8 mouse cellular contexts compared by ENCODE assay signal in the genomic region with DNA sequence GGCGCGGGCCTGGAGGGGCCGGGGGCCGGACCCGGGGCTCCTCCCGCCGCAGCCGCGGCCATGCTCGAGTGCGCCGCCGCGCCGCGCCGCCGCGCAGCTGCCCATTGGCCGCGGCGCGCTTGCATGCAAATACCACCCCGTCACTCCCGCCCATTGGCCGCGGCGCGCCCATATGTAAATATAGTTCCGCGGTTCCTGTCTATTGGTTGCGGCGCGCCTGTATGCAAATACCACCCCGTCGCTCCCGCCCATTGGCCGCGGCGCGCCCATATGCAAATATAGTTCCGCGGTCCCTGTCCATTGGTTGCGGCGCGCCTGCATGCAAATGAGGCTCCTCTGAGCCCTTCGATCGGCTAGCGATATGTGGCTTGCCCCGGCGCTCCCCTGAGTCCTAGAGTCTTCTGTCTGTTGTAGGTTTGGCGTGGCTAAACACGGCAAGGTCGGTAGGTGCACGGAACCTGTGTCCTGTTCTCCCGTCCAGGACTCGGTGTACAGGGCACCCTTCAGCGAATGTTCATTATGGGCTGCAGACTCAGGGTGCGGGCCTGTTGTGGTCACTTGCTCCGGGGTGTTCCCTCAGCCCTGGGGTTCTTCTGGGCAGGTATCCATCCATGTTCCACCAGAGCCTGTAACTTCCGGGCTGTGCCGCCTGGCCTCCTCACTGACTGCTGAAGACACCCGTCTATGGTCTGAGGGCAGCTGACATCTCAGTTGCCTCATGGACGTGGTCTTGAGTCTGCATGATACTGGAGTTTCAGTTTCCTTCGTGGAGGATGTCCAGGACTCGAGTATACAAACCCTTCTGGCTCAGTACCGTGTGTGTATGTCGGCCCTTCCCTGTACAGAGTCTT. TPM values are rescaled to one million over a fixed set of nuclear protein-coding genes. Genes with fewer than 3 reads are reported as not detected.
DNase-seq lines count a peak whose midpoint lies in the region; ATAC-seq and TF ChIP-seq lines count a peak whose summit lies in the region.

Cables2 (minus strand) TSS at position 103 of the 851 bp plus-strand sequence.

- peak within 1 kb of the TSS; percentile 88 for H3K9ac ChIP-seq in MEL (ENCODE audit: control insufficient read depth, low read depth, low read length, poor library complexity, severe bottlenecking)
- H3K9ac ChIP-seq in forebrain, postnatal 0 days = peak within 1 kb of the TSS; percentile 91
- peak within 1 kb of the TSS; percentile 97 for H3K9ac ChIP-seq in lung, embryonic 15.5 days

- H3K4me2 ChIP-seq in forebrain, postnatal 0 days (ENCODE audit: low read depth) = peak within 1 kb of the TSS; percentile 94
- H3K4me2 ChIP-seq in lung, embryonic 15.5 days = peak within 1 kb of the TSS; percentile 93

- H3K9me3 ChIP-seq in MEL (replicated peaks; ENCODE audit: insufficient read depth, low read length) = no peaks in the 10 kb centered on the region
- no peaks in the 10 kb centered on the region for H3K9me3 ChIP-seq in forebrain, postnatal 0 days (ENCODE audit: low read length)
- no peaks in the 10 kb centered on the region for H3K9me3 ChIP-seq in lung, embryonic 15.5 days

- TF ChIP-seq EP300 in MEL (IDR thresholded peaks at IDR 0.05; ENCODE audit: low read depth in 1 of 2, low read length in 2 of 2) = peak in 1 of 2 experiments; percentile 97; a peak in 2 of 4 replicates

- H3K4me1 ChIP-seq in MEL (ENCODE audit: control insufficient read depth in 1 of 2, insufficient read depth in 2 of 2, low read length in 2 of 2) = peaks cover 6 to 21% of the 10 kb centered on the region in 2 experiments
- peaks cover 14% of the 10 kb centered on the region for H3K4me1 ChIP-seq in cerebellum, adult 2 months (ENCODE audit: control insufficient read depth, insufficient read depth, low read length)
- H3K4me1 ChIP-seq in forebrain, postnatal 0 days (ENCODE audit: insufficient read depth) = peaks cover 11% of the 10 kb centered on the region
- peaks cover 58% of the 10 kb centered on the region for H3K4me1 ChIP-seq in lung, embryonic 15.5 days

- peak in 1 of 2 experiments; percentile 40; a peak in 1 of 4 replicates for TF ChIP-seq POLR2A in MEL (IDR thresholded peaks at IDR 0.05; ENCODE audit: control insufficient read depth in 1 of 2, insufficient read depth in 1 of 2, low read depth in 1 of 2, low read length in 2 of 2, poor library complexity in 1 of 2)
- TF ChIP-seq POLR2A in cerebellum, adult 2 months (IDR thresholded peaks at IDR 0.05; ENCODE audit: borderline replicate concordance, insufficient read depth, low read length) = no peak

- 0 out of 6 replicates have a peak, but pooled peaks of 1 of the 3 experiments have one; percentile 16 for TF ChIP-seq CTCF in MEL (IDR thresholded peaks at IDR 0.05 in 2 of 3, conservative IDR thresholded peaks at IDR 0.05 in 1 of 3; ENCODE audit: control insufficient read depth in 1 of 3, insufficient read depth in 1 of 3, low read depth in 2 of 3, low read length in 3 of 3, poor library complexity in 1 of 3, severe bottlenecking in 1 of 3)
- no peak for TF ChIP-seq CTCF in cerebellum, adult 2 months (IDR thresholded peaks at IDR 0.05; ENCODE audit: borderline replicate concordance, insufficient read depth, low read depth, low read length)
- no peak for TF ChIP-seq CTCF in forebrain, postnatal 0 days (IDR thresholded peaks at IDR 0.05; ENCODE audit: low read depth)

- ATAC-seq in forebrain, postnatal 0 days = peak; percentile 96
- ATAC-seq in lung, embryonic 15.5 days (ENCODE audit: borderline replicate concordance, extremely low read depth, low FRiP score, low TSS enrichment) = peak; percentile 91

- peak within 1 kb of the TSS; percentile 18; the same call in 1 of the 2 replicates for H3K27ac ChIP-seq in MEL (ENCODE audit: control insufficient read depth, low read depth, low read length)
- peak within 1 kb of the TSS; percentile 22; the same call in 1 of the 2 replicates for H3K27ac ChIP-seq in cerebellum, adult 2 months (ENCODE audit: insufficient read depth, low read length)
- 0 out of 2 replicates have a peak within 1 kb of the TSS, but pooled peaks have one; percentile 35 for H3K27ac ChIP-seq in forebrain, postnatal 0 days (ENCODE audit: low read depth, low read length)
- peak within 1 kb of the TSS; percentile 57 for H3K27ac ChIP-seq in lung, embryonic 15.5 days

- peaks cover 0 to 3% of the 10 kb centered on the region in 2 experiments; a peak in 1 of 4 replicates for H3K36me3 ChIP-seq in MEL (ENCODE audit: control insufficient read depth in 1 of 2, insufficient read depth in 2 of 2, low read length in 2 of 2)
- peaks cover 14% of the 10 kb centered on the region; the same call in 1 of the 2 replicates for H3K36me3 ChIP-seq in forebrain, postnatal 0 days (ENCODE audit: insufficient read depth)
- H3K36me3 ChIP-seq in lung, embryonic 15.5 days = 0 out of 2 replicates have a peak, but pooled peaks cover 9% of the 10 kb centered on the region

- peak within 1 kb of the TSS; percentile 69 to 93 for H3K4me3 ChIP-seq in MEL (ENCODE audit: control insufficient read depth in 1 of 2, insufficient read depth in 1 of 2, low read depth in 2 of 2, low read length in 2 of 2)
- H3K4me3 ChIP-seq in cerebellum, adult 2 months (replicated peaks; ENCODE audit: insufficient read depth, low read depth, low read length) = peak within 1 kb of the TSS; percentile 85
- peak within 1 kb of the TSS; percentile 83 for H3K4me3 ChIP-seq in forebrain, postnatal 0 days (ENCODE audit: low read depth, low read length)
- peak within 1 kb of the TSS; percentile 90 for H3K4me3 ChIP-seq in lung, embryonic 15.5 days

- DNase-seq in MEL (ENCODE audit: low read depth, low spot score) = peak; percentile 99
- peak; percentile 91 to 95 for DNase-seq in cerebellum, adult 2 months
- peak; percentile 98 for DNase-seq in forebrain, postnatal 0 days
- peak; percentile 94 for DNase-seq in heart, postnatal 4 days
- peak; percentile 91 to 92 for DNase-seq in layer of hippocampus, adult 8-10 months (ENCODE audit: low spot score in 2 of 2)
- DNase-seq in ovary, adult 18-20 months (ENCODE audit: low spot score) = peak; percentile 91
- peak; percentile 98 for DNase-seq in thymus, postnatal 0 days (ENCODE audit: low spot score)

- H3K27me3 ChIP-seq in MEL (ENCODE audit: control insufficient read depth in 1 of 2, insufficient read depth in 2 of 2, low read length in 2 of 2) = no peaks in the 10 kb centered on the region
- no peaks in the 10 kb centered on the region for H3K27me3 ChIP-seq in cerebellum, adult 2 months (ENCODE audit: control insufficient read depth, insufficient read depth, low read length)
- no peaks in the 10 kb centered on the region for H3K27me3 ChIP-seq in forebrain, postnatal 0 days (ENCODE audit: insufficient read depth, low read length)
- no peaks in the 10 kb centered on the region for H3K27me3 ChIP-seq in lung, embryonic 15.5 days

- TF ChIP-seq RAD21 in MEL (IDR thresholded peaks at IDR 0.05; ENCODE audit: low read depth, low read length) = no peak

- H3K79me2 ChIP-seq in MEL (ENCODE audit: control insufficient read depth, insufficient read depth, low read length, poor library complexity) = peaks cover 8% of the 10 kb centered on the region

- 5% methylated on average over 58 of the region's 68 CpGs for WGBS in cerebellum, adult 2 months
- WGBS in forebrain, postnatal 0 days = 7% methylated on average over 67 of the region's 68 CpGs
- 5% methylated on average over 68 of the region's 68 CpGs for WGBS in lung, embryonic 15.5 days

TF ChIP-seq in MEL, 35 proteins besides CTCF, POLR2A, EP300 and RAD21:
- TF ChIP-seq GATA1 (IDR thresholded peaks at IDR 0.05; ENCODE audit: low read depth, low read length) (peak; percentile 84), TBP (IDR thresholded peaks at IDR 0.05; ENCODE audit: low read depth, low read length) (no peak), USF2 (IDR thresholded peaks at IDR 0.05; ENCODE audit: borderline replicate concordance in 1 of 2, insufficient read depth in 1 of 2, low read depth in 1 of 2, low read length in 2 of 2) (no peak), BHLHE40 (IDR thresholded peaks at IDR 0.05; ENCODE audit: borderline replicate concordance, low read depth, low read length) (no peak), GABPA (IDR thresholded peaks at IDR 0.05; ENCODE audit: low read depth, low read length) (no peak), CHD2 (IDR thresholded peaks at IDR 0.05; ENCODE audit: low read length) (peak; percentile 58), NELFE (IDR thresholded peaks at IDR 0.05; ENCODE audit: low read depth, low read length) (peak; percentile 34), MXI1 (IDR thresholded peaks at IDR 0.05; ENCODE audit: low read depth, low read length) (peak; percentile 33; the same call in 1 of the 2 replicates), NRF1 (IDR thresholded peaks at IDR 0.05; ENCODE audit: insufficient read depth, low read depth, low read length, poor library complexity, severe bottlenecking) (peak; percentile 69), MAZ (IDR thresholded peaks at IDR 0.05; ENCODE audit: low read depth, low read length) (0 out of 2 replicates have a peak, but pooled peaks have one; percentile 52), RCOR1 (IDR thresholded peaks at IDR 0.05; ENCODE audit: low read depth, low read length) (peak; percentile 64), ELF1 (IDR thresholded peaks at IDR 0.05; ENCODE audit: low read depth, low read length) (no peak; the same call in 1 of the 2 replicates), MEF2A (IDR thresholded peaks at IDR 0.05; ENCODE audit: extremely low read depth, insufficient replicate concordance, low read depth, low read length, poor library complexity, severe bottlenecking) (no peak), POLR2AphosphoS2 (IDR thresholded peaks at IDR 0.05; ENCODE audit: low read length) (no peak), SIN3A (IDR thresholded peaks at IDR 0.05; ENCODE audit: low read length) (peak; percentile 52)

RNA-seq across cellular contexts. Expression of gene Cables2, which starts in this region (rescaled TPM):
- total RNA-seq in MEL (2012; rRNA removed) = 9.3 and 10.7 TPM in 2 replicates
- 10 to 100 TPM in 1 of 2 experiments, not detected in 1; 16.7 TPM for polyA plus RNA-seq in MEL (2012; ENCODE audit: insufficient read depth in 1 of 2, insufficient read length in 2 of 2, low read depth in 1 of 2, low replicate concordance in 2 of 2, missing spikeins in 1 of 2)
- polyA plus RNA-seq in cerebellum, adult 2 months (2012; rRNA removed) = 46.3 and 51.7 TPM in 2 replicates
- total RNA-seq in forebrain, postnatal 0 days (2014; rRNA removed) = 46.6 and 58.8 TPM in 2 replicates
- 21.1 and 28.4 TPM in 2 replicates for polyA plus RNA-seq in forebrain, postnatal 0 days (2015; fragmentation: Nextera tagmentation; extraction: Ambion mirVana)
- total RNA-seq in heart, postnatal 4 days (2021) = 10 to 100 TPM; 15.2 to 15.4 TPM
- 10 to 100 TPM; 30.1 to 32.9 (median 31.7) TPM for total RNA-seq in layer of hippocampus, adult 8-10 months (2022)
- 14.1 and 16.5 TPM in 2 replicates for polyA plus RNA-seq in lung, embryonic 15.5 days (2015; fragmentation: Nextera tagmentation; extraction: Ambion mirVana)
- 6.4 and 7.1 TPM in 2 replicates for polyA plus RNA-seq in thymus, postnatal 0 days (2015; fragmentation: Nextera tagmentation; extraction: Ambion mirVana)

Comparison
In these comparisons a context has a peak if more than half of its experiments do, and no peak if none do; other contexts are left out.
1. Peak in every context shown above with its lines: DNase-seq, ATAC-seq, H3K4me3 ChIP-seq and H3K27ac ChIP-seq.